Mouse (Mus musculus) T-cell, adult 2 months (primary cell): ENCODE results near the gene Grik1.

Experiments
- DNase-seq: peaks from one replicate; pipeline ENCODE4 v3.0.0; 2022; ENCODE audit warnings: low spot score

The Grik1 gene

DNA sequence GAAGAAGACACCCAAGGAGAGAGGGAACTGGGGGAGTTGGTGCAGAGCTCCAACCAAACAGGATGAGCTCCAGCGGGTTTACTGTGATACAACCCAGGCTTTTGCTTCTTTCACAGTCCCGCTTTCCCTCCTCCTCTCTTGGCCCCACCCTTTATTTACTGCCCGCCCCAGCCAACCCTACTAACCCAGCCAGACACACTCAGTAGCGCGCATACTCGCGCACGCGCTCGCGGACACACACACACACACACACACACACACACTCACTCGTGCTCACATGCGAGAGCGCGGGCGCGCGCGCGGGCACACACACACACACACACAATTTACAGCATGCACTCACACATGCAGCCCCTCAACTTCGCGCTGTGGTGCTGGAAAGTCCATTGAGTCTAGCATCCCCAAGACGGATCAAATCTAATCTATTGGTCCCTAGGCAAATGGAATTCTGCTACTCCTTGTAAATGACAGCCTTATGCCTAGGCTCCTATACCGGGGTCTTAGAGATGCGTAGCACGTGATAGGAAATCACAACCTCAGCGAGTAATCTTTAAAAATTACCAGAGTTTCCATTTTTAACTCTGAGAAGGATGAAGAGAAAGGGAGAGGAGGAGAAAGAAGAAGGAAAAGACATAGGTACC is at the start of gene Grik1:
Gene Grik1, minus strand, starts transcription at position 134 of the 641 bp plus-strand sequence.
- DNase-seq = no peak

DNA sequence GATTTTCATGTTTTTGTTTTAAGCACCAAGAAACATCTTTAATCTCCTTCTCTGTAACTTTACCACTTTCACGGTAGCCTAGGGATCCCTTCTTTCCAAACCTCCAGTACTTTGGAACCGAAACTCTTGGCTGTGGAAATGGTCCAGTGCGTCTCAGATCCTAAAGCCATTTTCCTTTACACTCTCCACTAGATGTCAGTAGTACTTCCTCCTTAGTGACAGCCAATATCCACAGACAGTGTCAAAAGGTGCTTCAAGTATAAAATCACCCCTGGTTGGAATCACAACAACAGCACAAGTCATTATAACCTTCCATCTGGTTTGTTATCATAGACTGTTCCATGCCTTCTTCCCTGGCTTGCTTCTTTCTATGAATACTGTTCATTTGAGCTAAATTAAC is 4.1 kb upstream of the Grik1 start:
- DNase-seq = no peak

DNA sequence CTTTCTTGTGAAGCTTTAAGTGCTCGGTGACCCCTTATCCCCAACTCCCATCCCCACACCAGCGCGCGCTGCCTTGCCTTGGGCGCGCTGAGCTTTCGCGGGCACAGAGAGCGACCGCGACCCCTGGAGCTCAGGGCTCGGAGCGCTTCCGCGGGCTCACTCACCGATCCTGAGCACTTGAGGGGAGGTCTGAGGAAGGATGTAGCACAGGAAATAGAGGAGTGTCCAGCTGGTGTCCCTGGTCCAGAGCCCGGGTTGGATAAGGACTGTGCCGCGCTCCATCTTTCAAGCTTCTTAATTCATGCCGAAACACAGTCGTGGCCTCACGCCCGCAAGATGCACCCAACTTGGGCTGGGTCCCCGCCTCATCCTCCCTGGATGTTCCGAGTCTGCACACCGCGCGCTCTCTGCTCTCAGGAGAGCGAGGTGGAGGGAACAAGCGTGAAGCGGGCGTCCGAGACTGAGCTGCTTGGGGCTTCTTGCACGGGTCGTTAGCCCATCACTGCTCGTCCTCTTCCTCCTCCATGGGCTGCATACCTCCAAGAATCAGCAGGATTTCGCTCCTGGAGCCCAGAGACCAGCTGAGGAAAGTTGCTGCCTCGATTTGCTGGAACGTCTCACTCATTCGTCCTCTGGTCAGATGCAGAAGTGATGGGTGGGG is 514 bp downstream of the Grik1 start:
- no peak for DNase-seq

DNA sequence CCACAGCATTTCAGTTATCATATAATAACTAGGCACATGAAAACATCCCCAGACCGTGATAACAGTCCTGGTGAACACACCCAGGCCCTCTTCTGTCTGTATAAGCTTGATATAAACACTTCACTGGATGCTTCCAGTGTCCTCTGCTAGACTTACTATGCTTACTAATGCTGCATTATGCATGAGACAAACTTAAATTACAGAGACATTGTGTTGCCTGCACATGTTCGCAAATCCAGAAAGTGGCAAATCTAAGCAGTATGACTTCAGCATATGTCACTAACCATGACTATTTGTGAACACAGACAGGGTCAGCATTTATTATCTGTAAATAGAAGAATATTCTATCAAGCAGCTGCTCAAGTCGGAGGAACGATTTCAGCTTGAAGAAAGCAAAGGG is 31.7 kb downstream of the Grik1 start:
- no peak for DNase-seq

DNA sequence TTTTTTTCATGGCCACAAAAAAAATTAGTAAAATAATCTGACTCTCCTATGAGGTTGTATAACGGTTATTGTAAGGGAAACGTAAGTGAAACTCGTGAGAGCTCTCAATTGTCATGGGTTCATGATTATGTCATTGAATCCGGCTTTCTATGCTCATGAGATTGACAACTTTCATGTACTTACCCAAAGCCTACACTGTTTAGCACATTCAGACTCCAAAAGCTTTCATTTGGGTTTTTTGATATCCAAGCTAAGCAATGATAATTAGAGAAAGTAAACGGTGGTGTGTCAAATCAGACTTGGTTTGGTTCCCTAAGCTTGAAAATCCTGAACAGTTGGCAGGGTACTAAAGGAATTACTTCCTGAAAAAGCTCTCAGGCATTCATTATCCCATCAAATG is 33.0 kb downstream of the Grik1 start:
- no peak for DNase-seq

DNA sequence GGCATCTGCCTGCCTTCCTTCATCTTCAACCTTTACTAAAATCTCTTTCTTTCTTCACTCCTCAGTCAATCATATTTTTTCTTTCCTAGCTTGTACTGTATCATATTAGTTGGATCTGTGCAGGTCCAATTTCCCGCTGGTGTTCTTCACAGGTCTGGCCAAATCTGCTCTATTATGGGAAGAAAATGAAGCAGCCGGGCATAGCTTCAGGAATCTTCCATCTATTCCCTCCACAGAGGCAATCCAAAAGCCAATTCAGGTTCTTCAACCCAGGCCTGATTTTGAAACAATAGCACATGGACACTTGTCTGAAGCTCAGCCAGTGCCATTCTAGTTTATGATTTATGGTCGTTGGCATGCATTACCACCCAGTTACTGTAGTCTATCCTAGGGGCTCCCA is 34.0 kb downstream of the Grik1 start:
- no peak for DNase-seq

DNA sequence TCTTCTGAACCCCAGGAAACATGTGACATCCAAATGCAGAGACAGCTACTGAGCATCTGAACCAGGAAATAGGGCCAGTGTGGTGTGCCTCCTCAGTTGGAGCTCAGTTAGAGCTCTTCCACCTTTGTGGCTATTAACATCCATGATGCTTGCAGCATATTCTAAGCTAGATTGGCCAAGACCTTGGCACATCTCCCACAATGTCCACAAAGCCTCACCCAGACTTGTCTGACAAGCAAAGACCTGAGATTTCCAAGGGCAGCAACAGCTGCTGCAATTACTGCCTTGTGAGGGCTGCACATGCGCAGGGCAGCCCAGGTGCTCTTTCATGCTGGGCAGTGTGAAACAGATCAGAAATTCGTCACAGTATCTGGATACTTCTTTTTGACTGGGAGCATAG is 37.4 kb downstream of the Grik1 start:
- DNase-seq = no peak

DNA sequence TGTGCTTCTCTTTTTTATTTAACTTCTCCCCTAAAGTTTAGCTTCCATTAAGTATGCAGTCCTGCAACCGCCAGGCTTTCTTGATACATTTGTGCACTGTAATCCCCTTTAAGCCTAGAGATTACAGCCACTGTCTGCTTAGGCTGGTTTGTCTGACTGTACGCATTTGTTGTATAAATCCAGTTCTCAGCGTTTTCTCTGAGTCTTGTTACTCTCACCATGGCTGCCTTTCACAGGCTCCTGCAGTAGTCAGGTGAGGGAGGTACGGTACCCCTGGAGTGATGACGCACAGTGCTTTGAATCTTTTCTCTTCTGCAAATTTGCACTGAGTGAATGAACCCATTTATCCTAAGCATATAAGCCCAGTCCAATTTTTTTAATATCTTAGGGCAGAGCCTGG is 39.0 kb downstream of the Grik1 start:
- no peak for DNase-seq

DNA sequence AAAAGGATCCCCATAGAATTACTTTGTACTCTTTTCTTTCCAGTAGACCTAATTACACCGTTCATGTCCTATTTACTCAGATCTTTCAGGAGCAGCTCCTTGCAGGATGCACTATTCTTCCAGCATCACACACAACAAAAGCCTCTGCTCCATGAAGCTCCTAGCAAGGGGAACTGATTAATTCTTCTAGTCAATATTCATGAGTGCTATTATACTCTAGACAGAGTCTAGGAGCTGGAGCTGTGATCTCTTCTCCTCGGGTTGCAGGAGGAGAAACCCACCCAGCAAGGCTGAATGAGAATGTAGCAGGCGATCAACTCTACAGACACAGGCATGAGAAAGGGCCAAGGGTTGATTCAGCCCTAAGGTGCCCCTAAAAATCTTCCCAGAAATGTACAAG is 40.2 kb downstream of the Grik1 start:
- no peak for DNase-seq

DNA sequence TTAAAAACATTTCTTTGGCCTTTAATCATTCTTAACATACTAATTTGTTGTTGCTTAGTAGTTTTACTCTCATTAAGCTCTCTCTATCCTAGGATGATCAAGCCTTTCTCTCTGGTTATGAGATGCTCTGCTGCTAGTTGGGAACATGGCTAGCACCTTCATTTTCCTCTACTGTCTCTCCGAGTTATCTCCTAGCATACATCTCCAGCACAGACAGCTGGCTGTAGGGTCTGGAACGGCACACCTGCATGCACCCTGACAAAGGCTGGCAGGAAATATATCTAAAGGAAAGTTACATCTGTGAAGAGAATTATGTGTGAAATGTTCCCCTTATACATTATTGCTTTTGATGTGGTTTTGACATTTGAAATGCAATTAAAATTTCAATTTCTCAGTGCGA is 42.5 kb downstream of the Grik1 start:
- no peak for DNase-seq

DNA sequence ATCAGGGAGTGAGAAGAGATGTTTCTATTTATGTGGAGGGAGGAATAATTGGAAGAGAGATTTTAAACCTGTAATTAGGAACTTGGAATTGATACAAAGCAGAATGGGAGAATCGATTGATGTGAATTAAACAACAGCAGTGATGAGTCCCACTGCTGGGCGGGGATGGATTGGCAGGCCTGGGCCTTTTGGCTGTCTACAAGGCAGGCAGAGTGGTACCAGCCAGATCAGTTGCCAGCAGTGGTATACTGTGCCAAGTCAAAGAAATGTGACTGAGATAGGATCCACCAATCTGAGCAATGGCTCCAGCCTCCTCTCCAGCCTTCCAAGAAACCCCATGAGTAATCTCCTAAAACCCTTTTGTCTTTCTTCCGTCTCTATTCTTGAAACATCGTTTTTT is 45.4 kb downstream of the Grik1 start:
- DNase-seq = no peak

DNA sequence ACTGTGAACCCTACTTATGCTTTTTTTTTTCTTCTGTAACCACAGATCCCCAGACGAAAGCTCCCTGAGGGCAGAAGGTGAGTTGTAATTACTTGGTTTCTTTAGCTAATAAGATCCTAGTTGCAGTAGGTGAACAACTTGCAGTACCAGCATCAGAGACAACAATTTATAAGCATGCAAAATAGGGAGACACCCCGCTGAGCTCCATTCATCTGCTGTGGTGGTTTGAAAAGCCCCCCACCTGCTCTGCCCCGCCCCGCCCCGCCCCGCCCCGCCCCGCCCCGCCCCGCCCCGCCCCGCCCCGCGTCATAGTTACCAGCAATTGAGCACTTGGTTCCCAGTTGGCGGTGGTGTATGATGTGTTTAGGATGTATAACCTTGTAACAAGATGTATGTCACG is 64.4 kb downstream of the Grik1 start:
- DNase-seq = no peak

DNA sequence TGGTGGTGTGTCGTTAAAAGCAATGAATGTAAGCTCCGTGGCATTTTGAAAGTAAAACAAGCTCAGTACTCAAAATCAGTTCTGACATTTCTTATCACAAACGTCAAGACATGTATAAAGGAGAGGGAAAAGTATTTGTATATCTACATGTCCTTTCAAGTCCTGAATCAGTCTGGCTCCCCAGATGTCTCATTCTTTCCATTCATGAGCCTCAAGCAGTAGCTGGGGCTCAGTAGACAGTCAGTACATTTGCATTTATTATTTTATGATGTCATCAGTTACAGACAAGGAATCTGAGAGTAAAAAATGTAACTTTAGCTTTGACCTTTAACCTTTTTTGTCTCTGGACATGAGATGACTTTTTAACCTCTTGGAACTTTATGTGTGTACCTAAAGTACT is 68.1 kb downstream of the Grik1 start:
- no peak for DNase-seq

DNA sequence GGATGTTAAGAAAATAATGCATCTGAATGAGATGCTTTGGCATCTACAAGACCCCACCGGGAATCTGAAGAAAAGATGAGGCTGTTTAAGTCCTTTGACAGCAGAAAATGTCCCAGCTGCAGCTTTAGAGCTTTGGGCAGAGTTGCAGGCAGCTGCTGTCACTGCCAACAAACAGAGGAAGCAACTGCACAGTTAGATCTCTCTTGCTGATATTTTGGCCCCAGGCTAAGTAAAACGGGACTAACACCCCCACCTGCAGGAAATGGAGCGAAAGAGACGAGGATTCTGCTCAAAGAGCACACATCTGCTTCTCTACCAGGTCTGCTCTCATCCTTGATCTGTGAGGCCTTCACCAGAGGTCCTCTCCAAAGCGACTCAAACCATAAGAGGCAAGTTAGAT is 77.5 kb downstream of the Grik1 start:
- DNase-seq = no peak

DNA sequence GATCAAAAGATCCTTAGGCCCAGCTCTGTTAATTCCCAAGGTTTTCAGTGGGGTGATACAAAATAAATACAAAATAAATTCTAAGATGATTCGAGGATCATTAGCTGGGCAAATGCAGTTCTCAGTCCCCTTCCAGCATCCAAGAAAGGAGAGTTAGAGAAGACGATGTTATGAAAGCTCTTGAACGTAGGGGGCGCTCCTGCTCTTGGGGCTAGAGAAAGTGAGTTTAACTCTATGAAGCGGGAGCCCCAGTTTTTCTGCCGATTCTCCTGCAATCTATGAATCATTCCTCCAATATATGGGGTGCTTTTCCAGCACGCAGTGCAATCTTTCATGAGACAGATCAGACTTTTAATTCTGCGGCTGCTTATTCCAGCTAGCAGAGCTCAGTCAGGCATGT is 78.2 kb downstream of the Grik1 start:
- DNase-seq = no peak

DNA sequence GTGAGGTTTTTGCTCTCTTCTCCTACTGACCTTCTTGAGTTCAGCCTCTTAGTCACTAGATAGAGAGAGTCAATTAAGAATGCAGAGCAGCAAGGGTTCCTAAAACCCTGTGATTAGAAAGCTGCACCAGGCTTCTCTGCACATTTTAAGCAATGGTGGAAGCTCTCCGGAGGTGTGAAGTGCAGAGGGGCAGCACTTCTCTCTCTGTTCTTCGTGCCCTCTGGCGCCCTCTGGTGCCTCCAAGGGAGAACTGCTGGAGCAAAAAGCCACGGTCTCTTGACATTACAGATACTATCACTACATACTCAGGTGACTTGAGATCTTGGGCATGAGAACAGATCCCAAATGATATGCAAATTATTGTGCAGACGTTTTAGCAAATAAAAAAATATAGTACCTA is 85.7 kb downstream of the Grik1 start:
- DNase-seq = peak; percentile 16

DNA sequence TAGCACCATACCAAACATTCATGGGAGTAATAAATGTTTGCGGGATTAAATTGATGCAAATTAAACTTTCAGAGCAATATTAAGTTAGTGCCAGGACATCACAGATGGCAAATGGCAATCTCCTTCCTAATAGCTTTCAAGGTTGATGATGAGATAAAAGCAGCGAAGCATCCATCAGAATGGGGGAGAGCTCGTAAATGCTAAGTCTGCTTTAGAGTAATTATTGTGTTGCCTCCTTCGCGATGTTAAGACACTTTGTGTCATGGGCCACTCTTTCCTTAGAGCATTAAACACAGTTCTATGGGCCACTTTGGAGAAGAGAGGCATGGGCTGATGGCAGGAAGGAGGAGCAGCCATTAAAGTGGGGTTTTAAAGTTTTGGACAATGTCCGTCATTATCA is 86.1 kb downstream of the Grik1 start:
- no peak for DNase-seq

DNA sequence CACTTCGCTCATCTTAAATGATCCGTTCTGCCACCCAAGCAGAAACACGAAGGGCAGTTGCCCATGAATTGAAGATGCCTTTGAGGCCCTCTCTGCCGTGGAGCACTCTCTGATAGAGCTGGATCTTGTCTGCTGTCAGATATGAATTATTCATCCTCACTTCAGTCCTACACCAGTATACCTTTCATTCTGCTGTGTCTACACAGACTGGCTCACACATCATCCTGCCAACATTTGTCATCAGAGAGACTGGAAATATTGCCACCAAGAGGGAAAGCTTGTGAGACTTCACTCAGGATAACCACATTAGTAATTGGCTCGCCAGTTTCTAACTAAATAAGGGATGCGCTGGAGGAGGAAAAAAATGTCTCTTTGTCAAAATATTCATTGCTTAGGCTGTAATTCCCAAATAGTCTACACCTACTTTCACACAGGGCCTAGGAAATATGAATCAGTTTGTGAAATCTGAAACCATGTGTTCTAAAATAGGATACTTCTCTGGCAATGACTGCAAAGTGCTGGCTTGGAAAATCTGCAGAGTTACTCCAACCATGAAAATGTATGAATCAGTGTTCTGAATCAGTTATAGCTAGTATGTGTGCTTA is 102.5 kb downstream of the Grik1 start:
- no peak for DNase-seq

DNA sequence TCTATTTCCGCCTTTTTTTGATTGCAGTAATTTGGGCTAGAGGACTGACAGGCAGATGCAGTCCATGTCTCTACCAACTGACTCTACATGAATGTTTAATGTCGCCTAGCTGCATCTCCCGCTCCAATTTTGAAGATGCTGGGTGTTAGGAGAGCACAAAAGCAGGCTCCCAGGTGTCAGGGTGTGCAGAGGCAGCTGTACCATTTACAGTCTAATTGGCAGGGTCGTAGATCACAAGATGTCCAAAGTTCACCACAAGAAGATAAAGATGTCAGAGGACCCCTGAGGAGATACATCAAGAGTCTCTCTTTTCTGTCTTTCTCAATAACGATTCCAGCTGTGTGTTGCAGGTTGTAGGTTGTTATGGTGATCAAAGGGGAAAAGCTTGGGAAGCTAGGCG is 111.3 kb downstream of the Grik1 start:
- DNase-seq = no peak

DNA sequence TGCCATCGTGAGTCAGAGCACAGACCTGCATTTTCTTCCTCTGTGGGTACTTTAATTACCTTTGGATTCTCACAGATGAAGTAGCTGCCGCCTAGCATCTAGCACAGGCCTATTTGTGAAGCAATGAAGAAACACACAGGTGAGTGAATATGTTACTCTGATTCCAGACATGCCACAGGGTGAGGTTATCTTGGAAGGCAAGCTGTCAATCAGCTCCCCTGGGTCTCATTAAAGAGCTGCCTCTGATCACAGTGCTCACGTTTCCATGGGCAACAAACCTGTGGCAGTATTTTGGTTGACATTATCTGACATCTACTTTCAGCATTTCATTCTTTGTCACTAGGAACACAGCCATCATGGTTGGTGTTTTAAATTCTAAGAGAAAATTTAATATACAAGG is 112.7 kb downstream of the Grik1 start:
- no peak for DNase-seq

DNA sequence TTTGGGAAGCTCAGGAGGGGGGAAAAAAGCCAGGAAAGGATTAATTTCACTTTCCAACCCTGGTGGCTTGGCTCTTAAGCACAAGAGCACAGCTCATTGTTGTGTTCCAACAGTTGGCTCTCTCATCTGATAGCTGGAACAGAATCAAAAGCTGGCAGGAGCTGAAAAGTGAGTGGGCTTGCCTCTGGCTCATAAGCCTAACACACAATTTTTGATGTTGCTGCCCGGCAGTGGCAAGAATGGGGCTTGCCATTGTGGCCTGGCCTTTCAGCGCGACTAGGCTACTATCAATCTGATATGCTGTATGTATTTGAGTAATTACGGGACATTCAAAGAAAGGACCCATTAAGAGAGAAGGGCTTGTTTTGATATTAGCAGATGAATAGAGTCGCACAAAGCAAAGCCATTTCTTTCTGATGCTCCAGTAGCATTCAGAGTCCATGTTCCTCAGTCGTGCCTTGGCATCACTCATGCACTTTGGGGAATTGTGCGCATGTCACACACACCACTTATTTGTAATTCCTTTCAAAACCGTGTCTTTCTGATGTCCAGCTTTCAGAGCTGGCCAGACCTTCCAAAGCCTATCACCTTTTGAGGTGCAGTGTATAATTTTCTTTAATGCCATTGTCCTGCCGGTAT is 115.9 kb downstream of the Grik1 start:
- no peak for DNase-seq

DNA sequence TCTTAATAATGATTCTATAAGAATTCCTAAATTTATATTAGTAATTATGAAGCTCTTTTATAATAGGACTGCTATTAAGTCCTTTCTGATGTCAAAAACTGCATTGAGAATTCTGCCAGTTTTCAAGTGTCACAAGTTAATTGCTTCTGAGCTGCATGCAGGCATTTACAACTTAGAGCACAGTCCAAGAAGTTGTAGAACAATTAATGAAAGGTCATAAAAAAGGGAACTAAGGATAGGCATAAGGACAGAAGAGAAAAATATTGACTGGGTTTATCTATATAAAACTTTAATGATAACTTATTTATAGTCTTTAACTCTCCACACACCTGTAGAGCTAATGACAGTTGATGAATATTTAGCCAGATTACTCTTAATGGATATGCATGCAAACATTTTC is 123.5 kb downstream of the Grik1 start:
- DNase-seq = no peak

DNA sequence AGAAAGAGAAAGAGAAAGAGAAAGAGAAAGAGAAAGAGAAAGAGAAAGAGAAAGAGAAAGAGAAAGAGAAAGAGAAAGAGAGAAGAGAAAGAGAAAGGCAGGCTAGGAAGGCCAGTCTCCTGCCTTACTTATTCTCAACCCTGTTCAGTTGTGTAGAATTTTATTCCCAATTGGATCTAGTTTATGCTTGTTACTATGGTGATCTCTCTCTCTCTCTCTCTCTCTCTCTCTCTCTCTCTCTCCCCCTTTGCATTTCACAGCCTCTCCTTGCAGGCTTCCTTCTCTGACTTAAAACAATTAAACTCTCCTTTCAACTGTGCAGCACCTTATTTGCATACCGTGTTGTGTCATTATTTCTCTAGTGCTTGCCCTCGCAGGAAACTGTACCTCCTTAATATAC is 147.5 kb downstream of the Grik1 start:
- DNase-seq = no peak
